Mouse (Mus musculus): ENCODE data around the gene Defb45. TPM values are rescaled to one million over a fixed set of nuclear protein-coding genes. Genes with fewer than 3 reads are reported as not detected.

The Defb45 gene
- not detected for total RNA-seq (2021)
- not detected in 2 replicates for polyA plus RNA-seq (2012; rRNA removed)
- long read RNA-seq, result 0 reads

DNA sequence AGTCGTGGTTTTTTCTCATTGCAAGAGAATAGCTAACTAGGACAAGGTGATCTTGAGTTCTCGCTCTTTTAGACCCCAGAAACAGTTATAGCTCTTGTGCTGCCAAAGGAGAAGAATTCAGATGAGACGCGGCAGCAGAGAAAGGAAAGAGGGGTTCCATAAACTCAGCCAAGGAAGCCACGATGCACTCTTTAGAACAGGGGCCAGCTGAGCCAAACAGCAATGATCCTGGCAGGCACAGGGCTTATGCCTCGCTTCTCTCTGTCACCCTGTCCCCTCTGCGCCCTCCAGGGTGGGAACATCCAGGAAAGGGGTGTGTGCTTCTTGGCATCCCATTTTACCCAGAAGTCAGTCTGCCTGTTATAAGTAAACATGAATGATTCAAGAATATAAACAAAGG lies at the start of gene Defb45:
TSS of gene Defb45 (minus strand) at position 101 of the 400 bp plus-strand sequence.
- no peak for DNase-seq

DNA sequence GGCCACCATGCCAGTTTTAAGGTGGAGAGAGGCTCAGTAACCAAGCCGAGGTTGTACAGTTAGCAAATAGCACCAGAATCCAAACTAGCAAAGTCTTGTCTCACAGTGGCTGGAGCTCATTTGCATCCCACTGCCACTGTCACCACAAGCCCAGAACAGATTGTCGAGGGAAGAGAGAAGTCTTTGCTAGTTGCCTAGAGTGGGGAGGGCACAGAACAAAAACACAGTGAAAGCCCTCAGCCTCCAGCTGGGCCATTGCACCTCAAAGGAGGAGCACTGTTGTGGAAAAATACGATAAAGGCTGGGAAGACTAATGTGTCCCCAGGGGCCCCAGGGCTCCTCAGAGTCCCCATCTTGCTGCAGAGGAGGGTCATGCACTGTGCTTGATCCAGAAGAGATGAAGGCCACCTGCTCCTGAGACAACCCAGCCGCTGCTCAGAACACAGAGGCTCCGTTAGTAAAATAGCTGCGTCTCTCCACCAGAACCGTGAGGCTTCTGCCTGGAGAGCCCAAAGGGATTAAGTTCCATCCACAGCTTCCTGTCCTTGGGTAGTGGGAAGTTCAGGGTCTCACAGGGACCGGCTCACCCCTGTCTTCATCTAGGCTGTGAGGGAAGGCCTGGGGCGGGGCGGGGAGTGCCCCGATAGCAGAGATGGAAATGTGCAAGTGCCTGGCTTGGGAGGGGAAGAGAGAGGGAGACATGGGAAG lies 40.4 kb upstream of the Defb45 start:
- DNase-seq, result no peak

DNA sequence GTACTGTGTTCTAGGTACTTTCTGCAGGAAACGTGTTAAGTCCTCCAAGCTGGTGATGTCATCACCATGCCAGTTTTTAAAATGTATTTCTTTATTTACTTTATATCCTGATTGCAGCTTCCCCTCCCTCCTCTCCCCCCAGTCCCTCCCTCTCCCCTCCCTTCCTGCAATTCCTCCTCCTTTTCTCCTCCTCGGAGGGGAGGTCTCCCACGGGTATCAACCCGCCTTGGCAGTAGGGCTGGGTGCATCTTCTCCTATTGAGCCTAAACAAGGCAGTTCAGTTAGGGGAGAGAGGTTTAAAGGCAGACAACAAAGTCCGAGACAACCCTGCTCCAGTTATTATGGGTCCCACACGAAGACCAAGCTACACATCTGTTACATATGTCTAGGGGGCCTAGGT lies 39.7 kb upstream of the Defb45 start:
- DNase-seq, result no peak

DNA sequence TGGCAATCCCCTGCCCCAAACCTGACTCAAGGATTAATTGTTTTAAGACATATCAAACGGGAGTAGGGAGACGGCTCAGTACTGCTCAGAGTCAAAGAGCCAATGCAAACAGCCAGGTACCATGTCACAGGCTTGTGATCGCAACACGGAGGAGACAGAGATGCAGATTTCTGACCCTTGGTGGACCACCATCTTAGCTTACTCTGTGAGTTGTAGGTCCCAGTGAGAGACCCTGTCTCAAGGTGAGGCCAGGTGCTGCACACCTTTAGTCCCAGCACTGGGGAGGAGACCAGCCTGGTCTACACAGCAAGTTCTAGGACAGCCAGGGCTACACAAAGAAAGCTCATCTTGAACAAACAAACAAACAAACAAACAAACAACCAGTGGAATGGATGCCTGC lies 38.2 kb upstream of the Defb45 start:
- no peak for DNase-seq

DNA sequence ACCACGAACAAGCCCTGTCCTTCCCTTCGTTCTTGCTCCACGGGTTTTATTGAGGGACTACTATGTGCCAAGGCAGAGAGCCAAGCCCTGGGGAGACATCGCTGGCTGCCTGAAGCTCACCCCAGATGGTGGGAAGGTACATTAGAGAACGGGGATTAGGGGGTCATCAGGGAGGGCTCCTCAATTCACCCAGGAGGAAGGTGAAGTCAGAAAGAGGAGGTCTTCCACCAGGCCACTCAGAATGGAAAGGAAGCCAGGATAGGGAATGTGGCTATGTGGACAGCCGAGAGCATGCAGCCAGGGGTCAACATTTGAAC lies 37.8 kb upstream of the Defb45 start:
- DNase-seq, result no peak

DNA sequence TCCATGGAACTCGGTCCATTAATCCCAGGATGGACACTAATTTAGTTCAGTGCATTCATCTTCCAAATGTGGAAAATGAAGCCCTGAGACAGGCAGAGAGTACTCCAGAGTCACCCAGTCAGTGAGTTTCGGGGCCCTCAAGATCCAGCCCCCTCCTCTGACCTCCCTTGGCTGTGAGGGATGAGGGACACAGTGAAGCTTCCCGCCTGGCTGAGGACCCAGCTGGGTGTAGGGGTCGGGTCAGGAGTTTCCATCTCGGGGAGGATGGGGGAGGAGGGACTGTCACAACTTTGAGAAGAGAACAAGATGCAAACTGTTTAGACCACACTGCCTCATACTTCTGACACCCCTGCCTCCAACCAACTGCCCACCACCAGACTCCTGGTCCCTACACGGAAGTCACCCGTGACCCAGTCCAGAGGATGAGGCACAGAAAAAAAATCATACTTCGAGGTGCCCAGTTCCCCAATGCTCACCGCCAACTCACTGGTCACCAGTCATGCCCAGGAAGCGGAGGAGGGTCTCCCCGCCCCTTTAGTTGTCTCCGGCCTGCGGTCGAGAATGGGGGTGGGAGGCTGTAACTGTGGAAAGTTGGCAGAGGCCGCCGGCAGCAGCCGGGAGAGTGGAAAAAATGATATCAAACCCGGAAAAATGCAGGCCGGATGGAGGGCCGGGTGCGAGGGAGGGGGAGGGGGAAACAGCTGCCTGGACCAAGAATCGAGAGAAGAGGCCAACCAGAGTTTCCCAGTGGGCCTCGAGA lies 37.2 kb upstream of the Defb45 start:
- peak; percentile 77 for DNase-seq

DNA sequence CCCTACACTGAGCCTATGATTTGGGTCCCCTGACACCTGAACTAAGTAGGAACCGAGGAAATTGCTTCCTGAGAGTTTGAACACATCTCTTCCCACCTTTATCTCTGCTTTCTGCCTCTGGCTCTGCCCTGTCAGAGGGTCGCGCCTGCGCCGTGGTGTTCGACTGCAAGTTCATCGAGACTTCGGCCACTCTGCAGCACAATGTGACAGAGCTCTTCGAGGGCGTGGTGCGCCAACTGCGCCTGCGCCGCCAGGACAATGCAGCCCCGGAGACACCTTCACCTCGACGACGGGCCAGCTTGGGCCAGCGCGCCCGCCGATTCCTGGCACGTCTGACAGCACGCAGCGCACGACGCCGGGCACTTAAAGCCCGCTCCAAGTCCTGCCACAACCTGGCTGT lies 35.1 kb upstream of the Defb45 start:
- DNase-seq, result no peak

DNA sequence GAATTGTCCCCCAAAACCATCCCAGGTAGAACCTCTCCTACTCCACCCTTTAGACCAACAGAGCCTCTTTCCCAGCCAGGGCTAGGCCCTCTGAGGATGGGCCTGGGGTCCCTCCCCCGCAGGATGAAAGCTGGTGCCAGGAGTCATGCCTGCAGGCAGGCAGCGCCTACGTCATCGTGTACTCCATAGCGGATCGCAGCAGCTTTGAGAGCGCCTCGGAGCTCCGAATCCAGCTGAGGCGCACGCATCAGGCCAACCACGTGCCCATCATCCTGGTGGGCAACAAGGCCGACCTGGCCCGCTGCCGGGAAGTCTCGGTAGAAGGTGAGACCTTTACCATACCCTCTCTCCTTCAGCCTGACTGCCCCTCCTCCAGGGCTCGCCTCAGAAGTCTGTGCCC lies 34.1 kb upstream of the Defb45 start:
- no peak for DNase-seq

DNA sequence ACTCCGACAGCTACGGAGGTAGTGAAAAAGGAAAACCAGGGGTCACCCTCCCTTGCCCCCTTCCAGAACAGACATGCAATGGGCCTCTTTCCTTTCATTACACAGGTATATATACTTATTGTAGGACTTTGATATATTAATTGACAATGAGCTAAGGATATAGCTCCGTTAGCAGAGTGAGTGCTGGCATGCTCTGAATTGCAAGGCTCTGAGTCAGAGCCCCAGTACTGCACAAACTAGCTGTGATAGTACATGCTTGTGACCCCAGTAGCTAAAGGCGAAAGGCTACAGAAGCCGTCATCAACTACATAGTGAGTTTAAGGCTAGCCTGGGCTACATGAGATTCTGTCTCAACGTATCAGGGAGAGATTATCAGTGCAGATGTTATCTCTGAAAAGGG lies 30.7 kb upstream of the Defb45 start:
- no peak for DNase-seq

DNA sequence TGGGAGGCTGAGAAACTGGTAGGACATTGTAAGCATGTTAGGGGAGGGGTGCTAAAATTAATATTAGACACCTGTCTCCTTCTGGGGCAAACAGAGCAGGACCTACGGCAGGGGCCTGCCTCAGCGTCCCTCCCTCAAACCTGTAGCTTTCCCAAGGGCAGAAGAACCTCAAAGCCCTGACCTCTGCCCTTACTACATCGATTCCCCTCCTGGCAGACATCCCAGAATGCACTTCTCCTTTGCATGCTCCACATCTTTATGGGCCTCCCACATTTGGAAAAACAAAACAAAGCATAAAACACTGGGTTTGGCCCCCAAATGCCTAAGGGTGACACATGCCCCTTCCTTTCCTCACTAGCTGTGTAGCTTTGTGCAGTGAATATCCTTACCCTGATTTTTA lies 30.0 kb upstream of the Defb45 start:
- no peak for DNase-seq

DNA sequence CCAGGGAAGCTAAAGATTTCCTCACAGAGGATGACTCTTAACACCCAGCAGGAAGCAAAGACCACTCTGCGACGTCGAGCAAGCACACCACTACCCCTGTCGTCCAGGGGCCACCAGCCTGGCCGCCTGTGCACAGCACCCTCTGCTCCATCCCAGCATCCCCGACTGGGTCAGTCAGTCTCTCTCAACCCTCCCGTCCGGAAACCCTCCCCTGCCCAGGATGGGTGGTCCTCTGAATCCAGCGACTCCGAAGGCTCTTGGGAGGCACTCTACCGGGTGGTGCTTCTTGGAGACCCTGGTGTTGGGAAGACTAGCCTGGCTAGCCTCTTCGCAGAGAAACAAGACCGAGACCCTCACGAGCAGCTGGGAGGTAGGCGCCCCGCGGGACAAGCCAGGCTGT lies 28.9 kb upstream of the Defb45 start:
- no peak for DNase-seq

DNA sequence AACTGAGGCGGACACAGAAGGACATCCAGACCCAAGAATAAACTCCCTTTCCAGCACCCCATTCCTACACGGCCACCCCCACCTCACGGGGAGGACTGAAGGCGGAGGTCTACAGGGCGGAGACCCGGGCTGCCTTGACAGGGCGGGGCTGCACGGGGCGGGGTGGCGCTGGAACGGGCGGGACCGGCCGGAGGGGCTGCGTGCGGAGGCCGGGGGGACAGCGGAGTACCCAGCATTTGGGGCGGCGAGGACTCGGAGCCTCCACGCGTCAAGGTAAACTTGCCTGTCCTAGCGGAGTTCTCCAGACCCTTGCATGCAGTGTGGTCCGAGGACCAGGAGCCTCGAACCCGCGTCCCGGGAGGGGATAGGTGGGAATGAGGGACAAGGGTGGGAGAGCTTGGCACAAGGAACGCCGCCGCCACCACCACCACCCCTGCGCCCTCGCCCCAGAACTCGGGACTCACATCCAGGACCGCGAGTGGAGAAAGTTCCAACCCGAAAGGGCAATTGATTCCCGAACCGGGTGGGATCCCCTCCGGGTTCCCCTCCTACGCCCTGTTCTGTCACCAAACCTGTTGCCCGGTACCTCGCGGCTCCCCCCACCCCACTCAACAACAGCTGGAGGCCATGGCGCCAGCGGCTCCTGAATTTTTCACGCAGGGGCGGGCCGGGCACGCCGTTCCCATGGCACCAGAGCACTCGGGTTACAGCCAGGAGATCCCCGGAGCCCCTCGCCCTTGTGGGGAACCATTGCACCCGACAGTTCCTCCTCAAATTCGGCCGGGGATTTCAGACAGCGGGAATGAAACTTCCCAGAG lies 27.8 kb upstream of the Defb45 start, which contains the start of gene Rem1:
TSS of gene Rem1 (plus strand) at position 178 of the 818 bp plus-strand sequence.
- peak; percentile 52 for DNase-seq

DNA sequence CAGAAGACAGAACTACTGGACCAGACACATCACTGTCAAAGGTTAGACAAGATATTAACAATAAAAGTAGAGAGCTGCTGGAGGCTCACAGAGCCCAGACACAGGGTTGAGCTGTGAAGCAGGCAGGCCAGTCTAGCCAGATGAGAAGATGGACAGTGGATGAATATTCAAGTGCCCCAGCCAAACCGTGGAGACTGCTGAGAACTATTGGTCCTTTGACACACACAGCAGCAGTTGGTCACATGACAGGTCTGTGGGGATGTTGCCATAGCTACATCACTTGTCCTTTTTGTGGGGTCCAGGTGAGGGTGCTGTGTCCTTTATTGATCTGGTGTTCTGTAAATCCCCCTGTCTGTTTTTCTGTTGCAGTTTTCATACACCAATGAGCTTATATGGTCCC lies 26.1 kb upstream of the Defb45 start:
- no peak for DNase-seq

DNA sequence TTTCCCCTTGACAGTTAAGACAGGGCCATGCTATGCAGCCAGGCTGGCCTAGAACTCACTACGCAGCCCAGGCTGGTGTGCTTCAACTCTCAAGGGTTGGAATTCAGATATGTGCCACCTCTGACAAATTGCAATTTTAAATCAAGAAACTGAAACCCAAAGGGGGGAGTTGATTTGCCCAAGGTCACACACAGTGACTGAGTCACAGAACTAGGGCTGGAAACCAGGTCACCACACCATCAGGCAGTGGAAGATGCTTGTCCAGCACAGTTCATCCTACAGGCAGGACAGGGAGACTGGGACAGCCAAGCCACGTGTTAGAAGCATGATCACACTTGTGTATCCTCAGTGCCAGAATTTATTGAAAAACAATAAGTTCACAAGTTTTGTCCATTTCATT lies 25.4 kb upstream of the Defb45 start:
- peak; percentile 73 for DNase-seq

DNA sequence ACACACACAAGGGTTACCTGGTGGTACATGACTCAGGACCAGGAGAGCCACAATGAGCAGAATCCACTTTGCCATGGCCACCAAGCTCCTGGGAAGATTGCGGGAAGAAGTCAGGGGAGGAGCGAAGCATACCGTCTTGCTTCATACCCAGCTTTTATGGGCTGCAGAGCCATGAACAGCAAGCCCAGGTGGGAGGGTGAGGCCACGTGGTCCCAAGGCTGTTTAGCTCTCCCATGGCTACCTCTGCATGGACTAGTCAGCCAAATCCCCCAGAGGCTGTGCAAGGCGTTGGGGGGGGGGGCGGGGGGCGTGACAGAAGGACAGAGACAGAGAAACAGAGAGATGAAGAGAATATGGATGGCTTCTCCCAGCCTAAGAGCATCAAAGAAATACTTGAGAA lies 23.8 kb upstream of the Defb45 start, which contains the start of gene Defb25:
TSS of gene Defb25 (minus strand) at position 101 of the 400 bp plus-strand sequence.
- DNase-seq, result no peak

DNA sequence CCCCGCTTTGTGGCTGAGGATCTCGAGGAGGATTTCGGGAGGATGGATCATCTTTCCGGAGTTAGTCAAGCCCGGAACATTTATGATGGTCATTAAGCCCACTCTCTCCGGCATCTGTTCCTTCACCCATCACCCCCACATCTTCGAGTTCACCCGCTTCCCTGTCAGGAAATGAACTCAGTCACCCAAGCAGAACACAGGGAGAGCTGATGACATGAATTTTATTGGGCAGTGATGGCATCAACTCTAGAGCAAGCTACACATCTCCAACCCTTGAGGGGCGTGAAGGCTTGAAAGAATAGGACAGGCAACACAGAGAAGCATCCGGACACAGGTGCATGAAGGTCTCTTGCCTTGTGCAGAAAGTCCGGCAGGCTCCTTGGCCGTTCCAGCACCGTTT lies 23.0 kb upstream of the Defb45 start:
- no peak for DNase-seq

DNA sequence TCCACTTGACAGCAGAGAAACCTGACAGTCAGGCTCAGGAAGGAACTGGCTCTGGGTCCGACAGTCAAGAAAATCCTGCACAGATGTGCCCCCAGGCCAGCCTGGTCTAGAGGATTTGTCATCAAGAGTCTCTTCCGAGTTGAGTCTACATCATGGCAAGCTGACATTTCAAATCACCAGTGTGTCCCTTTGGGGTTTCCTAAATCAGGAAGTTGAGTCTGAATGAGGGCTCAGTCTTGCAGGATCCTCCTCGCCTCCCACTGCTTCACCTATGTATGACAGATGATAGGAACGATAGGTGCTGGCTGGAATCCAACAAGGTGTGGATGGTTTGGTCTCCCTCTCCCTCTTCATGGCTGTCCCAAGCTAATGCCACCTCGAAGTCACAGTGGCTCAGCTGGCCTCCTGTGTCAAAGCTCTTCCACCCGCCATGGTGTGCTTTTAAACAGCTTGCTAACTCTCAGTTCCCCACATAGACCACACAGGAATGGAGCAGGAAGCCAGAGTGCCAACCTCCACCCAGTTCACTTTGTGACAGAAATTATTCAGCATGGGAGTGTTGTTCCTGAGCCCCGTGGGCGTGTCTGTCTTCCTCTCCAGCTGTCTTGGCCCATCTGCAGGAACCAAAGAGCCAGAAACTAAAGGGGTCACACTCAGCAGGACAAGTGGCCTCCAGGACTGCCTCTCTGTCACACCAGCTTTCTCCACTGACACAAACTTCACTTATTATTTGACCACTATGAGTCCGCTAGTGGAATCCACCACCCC lies 21.4 kb upstream of the Defb45 start:
- no peak for DNase-seq

DNA sequence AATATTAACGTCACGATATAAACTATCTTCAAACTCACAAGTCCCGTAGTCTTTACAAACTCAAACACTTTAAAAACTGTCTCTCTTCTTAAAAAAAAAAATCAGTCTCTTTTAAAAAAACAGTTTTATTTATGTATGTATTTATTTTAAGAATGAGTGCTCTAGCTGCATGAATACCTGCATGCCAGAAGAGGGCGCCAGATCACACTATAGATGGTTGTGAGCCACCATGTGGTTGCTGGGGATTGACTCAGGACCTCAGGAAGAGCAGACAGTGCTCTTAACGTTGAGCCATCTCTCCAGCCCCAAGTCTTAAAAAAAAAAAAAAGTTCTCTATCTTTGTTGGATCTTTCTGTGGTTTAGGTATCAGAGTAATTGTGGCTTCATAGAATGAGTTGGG lies 18.2 kb upstream of the Defb45 start:
- DNase-seq, result no peak

DNA sequence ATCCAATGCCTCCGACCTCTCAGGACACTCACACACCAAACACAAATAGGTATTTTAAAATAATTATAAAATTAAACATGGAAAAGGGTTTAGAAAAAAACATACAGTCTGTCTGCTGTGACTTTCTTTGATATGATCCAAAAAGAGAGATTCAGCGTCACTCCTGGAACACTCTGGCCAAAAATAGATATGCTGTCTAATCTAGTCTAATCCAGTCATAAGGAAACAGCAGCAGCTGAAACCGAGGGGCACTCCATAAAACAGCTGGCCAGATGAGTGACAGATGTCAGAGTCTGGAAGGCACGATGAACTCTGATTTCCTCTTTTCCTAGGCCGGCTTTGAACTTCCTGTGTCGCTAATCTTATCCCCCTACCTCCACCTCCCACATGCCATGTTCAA lies 17.3 kb upstream of the Defb45 start:
- no peak for DNase-seq

DNA sequence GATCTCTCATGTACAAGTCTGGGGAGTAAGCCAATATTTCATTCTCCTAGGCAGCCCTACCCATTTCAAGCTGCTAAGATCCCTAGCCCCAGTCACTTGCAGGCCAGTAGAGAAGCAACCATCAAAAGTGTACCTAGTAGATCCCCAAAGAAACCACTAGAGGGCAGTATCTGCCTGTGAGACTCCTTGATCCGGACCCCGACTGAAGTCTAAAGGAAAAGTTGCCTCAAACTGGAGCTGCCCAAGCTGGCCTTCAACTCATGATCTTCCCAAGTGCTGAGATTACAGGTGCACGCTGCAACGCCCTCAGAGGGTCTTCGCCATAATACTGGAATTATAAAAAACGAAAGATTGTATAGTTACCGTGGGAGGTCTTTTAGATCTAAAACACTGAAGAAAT lies 16.4 kb upstream of the Defb45 start:
- peak; percentile 66 for DNase-seq

DNA sequence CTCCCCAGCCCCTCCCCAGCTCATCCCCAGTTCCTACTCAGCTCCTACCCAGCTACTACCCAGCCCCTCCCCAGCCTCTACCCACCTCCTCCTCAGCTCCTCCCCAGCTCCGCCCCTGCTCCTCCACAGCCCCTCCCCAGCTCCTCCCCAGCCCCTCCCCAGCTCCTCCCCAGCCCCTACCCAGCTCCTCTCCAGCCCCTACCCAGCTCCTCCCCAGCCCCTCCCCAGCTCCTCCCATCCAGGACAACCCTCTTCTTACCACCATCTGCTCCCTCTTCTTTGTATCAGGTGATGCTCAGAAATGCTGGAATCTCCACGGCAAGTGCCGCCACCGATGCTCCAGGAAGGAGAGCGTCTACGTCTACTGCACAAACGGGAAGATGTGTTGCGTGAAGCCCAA lies 13.0 kb upstream of the Defb45 start:
- no peak for DNase-seq

DNA sequence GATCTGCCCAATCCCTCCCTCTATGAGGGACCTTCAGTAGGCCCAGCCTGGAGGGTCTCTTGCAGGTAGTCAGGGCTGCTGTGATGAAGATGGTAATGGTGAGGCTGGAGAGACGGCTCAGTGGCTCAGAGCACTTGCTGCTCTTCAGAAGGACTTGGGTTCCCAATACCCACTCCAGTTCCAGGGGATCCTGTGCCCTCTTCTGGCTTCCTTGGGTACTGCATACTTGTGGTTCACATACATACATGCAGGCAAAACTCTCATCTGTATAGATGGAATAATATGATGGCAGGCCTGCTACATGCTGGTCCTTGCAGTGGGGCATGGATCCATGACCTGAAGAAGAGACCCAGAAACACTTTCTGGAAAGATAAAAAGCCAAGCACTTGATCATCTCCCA lies 9.5 kb upstream of the Defb45 start:
- no peak for DNase-seq
